ENCODE assay signal across 8 mouse cellular contexts in the genomic region with DNA sequence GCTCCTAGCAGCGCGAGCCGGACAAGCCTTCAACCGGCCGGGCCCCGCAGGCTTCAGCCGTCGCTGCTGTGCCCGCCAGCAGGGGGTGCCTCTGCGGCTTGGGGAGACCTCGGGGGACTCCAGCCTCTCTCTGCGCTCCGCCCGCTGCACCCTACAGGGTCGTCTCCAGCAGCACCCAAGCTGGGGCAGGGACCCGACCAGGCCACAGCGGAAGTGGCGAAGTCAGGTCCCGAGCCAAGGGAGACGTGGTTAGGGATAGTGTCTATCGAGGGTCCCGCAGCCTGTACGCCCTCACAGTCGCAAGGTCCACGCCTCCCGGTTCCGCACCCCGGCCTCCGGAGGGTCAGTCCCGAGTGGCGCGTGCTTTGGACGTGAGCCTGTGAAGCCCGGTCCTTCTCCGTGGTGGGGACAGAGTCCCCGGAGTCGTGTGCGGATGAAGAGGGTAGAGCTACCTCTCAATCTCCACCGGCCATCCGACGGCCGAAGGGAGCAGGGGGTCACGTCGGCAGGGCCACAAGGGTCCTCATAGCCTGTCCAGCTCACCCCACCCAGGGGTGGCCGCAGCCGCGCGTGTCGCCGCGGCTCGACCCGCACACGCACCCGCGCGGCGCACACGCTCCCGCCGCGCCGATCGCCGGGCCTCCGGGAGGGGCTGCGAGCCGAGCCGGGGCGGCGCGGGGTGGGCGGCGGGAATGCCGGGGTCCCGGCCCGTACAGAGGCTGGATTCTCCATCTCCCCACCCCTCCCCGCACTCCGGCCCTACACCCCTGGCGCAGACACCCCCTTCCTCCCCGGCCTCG. TPM values are rescaled to one million over a fixed set of nuclear protein-coding genes. Genes with fewer than 3 reads are reported as not detected.
DNase-seq lines count a peak whose midpoint lies in the region; ATAC-seq and TF ChIP-seq lines count a peak whose summit lies in the region.

No protein-coding gene starts in this region.

- no peak for TF ChIP-seq POLR2A in lung, adult 2 months (IDR thresholded peaks at IDR 0.05; ENCODE audit: borderline replicate concordance, extremely low read depth, low read depth, low read length)

- WGBS in embryonic facial prominence, embryonic 10.5 days: under 1% methylated on average over 82 of the region's 82 CpGs
- WGBS in heart, embryonic 11.5 days (ENCODE audit: insufficient replicate concordance): 2% methylated on average over 67 of the region's 82 CpGs
- WGBS in kidney, embryonic 16.5 days: 1% methylated on average over 80 of the region's 82 CpGs
- WGBS in lung, adult 2 months: 1% methylated on average over 82 of the region's 82 CpGs
- WGBS in neural tube, embryonic 14.5 days: under 1% methylated on average over 50 of the region's 82 CpGs

- H3K36me3 ChIP-seq in embryonic facial prominence, embryonic 10.5 days (replicated peaks): no peaks in the 10 kb centered on the region
- H3K36me3 ChIP-seq in heart, embryonic 11.5 days (ENCODE audit: control insufficient read depth, insufficient read depth, low read length): no peaks in the 10 kb centered on the region
- H3K36me3 ChIP-seq in kidney, embryonic 16.5 days (ENCODE audit: insufficient read depth, low read length): no peaks in the 10 kb centered on the region
- no peaks in the 10 kb centered on the region for H3K36me3 ChIP-seq in neural tube, embryonic 14.5 days (ENCODE audit: control insufficient read depth, insufficient read depth, low read length)

- no peak for ATAC-seq in heart, embryonic 11.5 days (replicated peaks; ENCODE audit: insufficient number of reproducible peaks, low FRiP score, low TSS enrichment)
- ATAC-seq in kidney, embryonic 16.5 days (ENCODE audit: low FRiP score, low TSS enrichment): no peak; the same call in 1 of the 2 replicates
- ATAC-seq in neural tube, embryonic 14.5 days (ENCODE audit: low read depth): peak; percentile 29; the same call in 1 of the 2 replicates

- peak overlapping the region; percentile 67 for H3K4me3 ChIP-seq in embryonic facial prominence, embryonic 10.5 days
- peak overlapping the region; percentile 55 for H3K4me3 ChIP-seq in heart, embryonic 11.5 days (ENCODE audit: low read depth, low read length)
- peak overlapping the region; percentile 64 for H3K4me3 ChIP-seq in kidney, embryonic 16.5 days (ENCODE audit: low read length)
- peak overlapping the region; percentile 47 for H3K4me3 ChIP-seq in lung, adult 2 months (replicated peaks; ENCODE audit: extremely low read depth, low read depth, low read length)
- peak overlapping the region; percentile 72 for H3K4me3 ChIP-seq in neural tube, embryonic 14.5 days (ENCODE audit: low read depth, low read length)

- H3K9ac ChIP-seq in heart, embryonic 11.5 days (ENCODE audit: low read depth, low read length): no peak overlapping the region
- peak overlapping the region; percentile 63 for H3K9ac ChIP-seq in kidney, embryonic 16.5 days (replicated peaks; ENCODE audit: low read length)
- H3K9ac ChIP-seq in neural tube, embryonic 14.5 days (replicated peaks; ENCODE audit: low read depth, low read length): peak overlapping the region; percentile 72

- no peaks in the 10 kb centered on the region for H3K9me3 ChIP-seq in embryonic facial prominence, embryonic 10.5 days
- no peaks in the 10 kb centered on the region for H3K9me3 ChIP-seq in heart, embryonic 11.5 days (replicated peaks; ENCODE audit: control insufficient read depth, low read length)
- no peaks in the 10 kb centered on the region for H3K9me3 ChIP-seq in kidney, embryonic 16.5 days (ENCODE audit: low read length)
- H3K9me3 ChIP-seq in neural tube, embryonic 14.5 days (ENCODE audit: control insufficient read depth, low read length): no peaks in the 10 kb centered on the region

- peaks cover 100% of the 10 kb centered on the region for H3K27me3 ChIP-seq in embryonic facial prominence, embryonic 10.5 days (replicated peaks; ENCODE audit: low read depth, poor library complexity, severe bottlenecking)
- H3K27me3 ChIP-seq in heart, embryonic 11.5 days (ENCODE audit: control insufficient read depth, insufficient read depth, low read length): peaks cover 97% of the 10 kb centered on the region
- H3K27me3 ChIP-seq in kidney, embryonic 16.5 days (ENCODE audit: insufficient read depth, low read length): peaks cover 93% of the 10 kb centered on the region
- H3K27me3 ChIP-seq in neural tube, embryonic 14.5 days (ENCODE audit: control insufficient read depth, insufficient read depth, low read length): peaks cover 31% of the 10 kb centered on the region

- no peak for TF ChIP-seq CTCF in lung, adult 2 months (IDR thresholded peaks at IDR 0.05; ENCODE audit: insufficient read depth, low read length)

- DNase-seq in urinary bladder, postnatal 14 days (ENCODE audit: low spot score): peak; percentile 52
- DNase-seq in urinary bladder, postnatal 4 days (ENCODE audit: low spot score in 2 of 2): no peak
- DNase-seq in embryonic facial prominence, embryonic 10.5 days (ENCODE audit: low spot score): peak; percentile 78
- peak; percentile 54 for DNase-seq in lung, adult 2 months
- DNase-seq in thymus, postnatal 14 days: peak; percentile 57

- H3K4me2 ChIP-seq in heart, embryonic 11.5 days: peak overlapping the region; percentile 96
- H3K4me2 ChIP-seq in kidney, embryonic 16.5 days (replicated peaks; ENCODE audit: low read depth, low read length): peak overlapping the region; percentile 99
- peak overlapping the region; percentile 94 for H3K4me2 ChIP-seq in neural tube, embryonic 14.5 days (ENCODE audit: low read depth, low read length)

- peaks cover 45% of the 10 kb centered on the region for H3K4me1 ChIP-seq in embryonic facial prominence, embryonic 10.5 days
- H3K4me1 ChIP-seq in heart, embryonic 11.5 days (ENCODE audit: control insufficient read depth, insufficient read depth, low read length): peaks cover 11% of the 10 kb centered on the region
- H3K4me1 ChIP-seq in kidney, embryonic 16.5 days (ENCODE audit: insufficient read depth, low read length): peaks cover 25% of the 10 kb centered on the region
- peaks cover 11% of the 10 kb centered on the region for H3K4me1 ChIP-seq in lung, adult 2 months (ENCODE audit: control insufficient read depth, insufficient read depth, low read length)
- H3K4me1 ChIP-seq in neural tube, embryonic 14.5 days (ENCODE audit: control insufficient read depth, insufficient read depth, low read length): peaks cover 13% of the 10 kb centered on the region; the same call in 1 of the 2 replicates

- peak overlapping the region; percentile 76 for H3K27ac ChIP-seq in embryonic facial prominence, embryonic 10.5 days (replicated peaks)
- H3K27ac ChIP-seq in heart, embryonic 11.5 days (ENCODE audit: low read depth, low read length): no peak overlapping the region
- no peak overlapping the region for H3K27ac ChIP-seq in kidney, embryonic 16.5 days (ENCODE audit: low read length)
- peak overlapping the region; percentile 60 for H3K27ac ChIP-seq in neural tube, embryonic 14.5 days (ENCODE audit: low read depth, low read length)

RNA-seq across cellular contexts. Expression of a gene that starts 1.0 kb away (rescaled TPM):
- 0.91 and 1.1 TPM in 2 replicates for polyA plus RNA-seq in embryonic facial prominence, embryonic 10.5 days (2016; fragmentation: Nextera tagmentation; extraction: Ambion mirVana)
- 0.06 and 0.16 TPM in 2 replicates for polyA plus RNA-seq in heart, embryonic 11.5 days (2014; fragmentation: Nextera tagmentation; extraction: Ambion mirVana)
- polyA plus RNA-seq in kidney, embryonic 16.5 days (2015; fragmentation: Nextera tagmentation; extraction: Ambion mirVana): 0.77 and 0.98 TPM in 2 replicates
- 2.0 and 3.0 TPM in 2 replicates for polyA plus RNA-seq in lung, adult 2 months (2012; rRNA removed)
- polyA plus RNA-seq in neural tube, embryonic 14.5 days (2014; fragmentation: Nextera tagmentation; extraction: Ambion mirVana): 9.0 and 10.5 TPM in 2 replicates

RNA-seq across cellular contexts. Expression of a gene that starts 54.0 kb away (rescaled TPM):
- polyA plus RNA-seq in embryonic facial prominence, embryonic 10.5 days (2016; fragmentation: Nextera tagmentation; extraction: Ambion mirVana): 59.2 and 64.6 TPM in 2 replicates
- 32.4 and 38.9 TPM in 2 replicates for polyA plus RNA-seq in heart, embryonic 11.5 days (2014; fragmentation: Nextera tagmentation; extraction: Ambion mirVana)
- polyA plus RNA-seq in kidney, embryonic 16.5 days (2015; fragmentation: Nextera tagmentation; extraction: Ambion mirVana): 62.4 and 62.8 TPM in 2 replicates
- polyA plus RNA-seq in lung, adult 2 months (2012; rRNA removed): 52.3 and 55.0 TPM in 2 replicates
- 54.1 and 59.0 TPM in 2 replicates for polyA plus RNA-seq in neural tube, embryonic 14.5 days (2014; fragmentation: Nextera tagmentation; extraction: Ambion mirVana)

Comparison
In these comparisons a context has a peak if more than half of its experiments do, and no peak if none do; other contexts are left out.
1. DNase-seq: peak in urinary bladder, postnatal 14 days (single experiment), embryonic facial prominence, embryonic 10.5 days (single experiment), lung, adult 2 months (single experiment) and thymus, postnatal 14 days (single experiment); none in urinary bladder, postnatal 4 days (0 of 2).
2. H3K27ac ChIP-seq: peak in embryonic facial prominence, embryonic 10.5 days (single experiment) and neural tube, embryonic 14.5 days (single experiment); none in heart, embryonic 11.5 days (single experiment) and kidney, embryonic 16.5 days (single experiment).
3. Peak in every context shown above with its lines, with median percentiles within 50 percentile points of each other: H3K4me3 ChIP-seq and H3K4me2 ChIP-seq.